Mouse (Mus musculus): ENCODE results near the gene Prune2. TPM values are rescaled to one million over a fixed set of nuclear protein-coding genes. Genes with fewer than 3 reads are reported as not detected.
"Not testable (repeated sequence)": the region's sequence is repeated elsewhere in the genome, so short reads cannot be mapped to it uniquely, and the experiment has no call there.

Prune2 gene
- total and polyA plus RNA-seq, 2 experiments from 2014 or later, result 12.4 to 17.4 TPM

DNA sequence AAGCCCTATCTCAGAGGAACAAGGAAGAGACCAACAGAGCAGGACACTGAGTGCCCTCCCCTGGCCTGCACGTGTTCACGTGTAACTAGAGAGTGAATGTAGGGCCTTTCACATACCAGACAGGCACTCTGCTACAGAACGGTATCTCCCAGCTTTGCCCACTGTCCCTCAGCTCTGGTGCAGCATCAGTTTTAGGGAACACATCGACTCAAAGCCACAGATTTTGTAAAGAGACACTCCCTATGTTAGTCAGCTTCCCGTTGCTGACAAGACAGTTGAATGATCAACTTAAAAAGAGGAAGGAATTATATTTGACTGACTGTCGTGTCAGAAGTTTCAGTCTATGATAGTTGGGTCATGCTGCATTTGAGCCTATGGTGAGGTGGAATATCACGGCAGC, 210.4 kb downstream of the Prune2 start:
- no peaks in the 10 kb centered on the region for H3K27me3 ChIP-seq (ENCODE audit: insufficient read depth, low read length)
- 85% methylated on average over 7 of the region's 7 CpGs for WGBS

DNA sequence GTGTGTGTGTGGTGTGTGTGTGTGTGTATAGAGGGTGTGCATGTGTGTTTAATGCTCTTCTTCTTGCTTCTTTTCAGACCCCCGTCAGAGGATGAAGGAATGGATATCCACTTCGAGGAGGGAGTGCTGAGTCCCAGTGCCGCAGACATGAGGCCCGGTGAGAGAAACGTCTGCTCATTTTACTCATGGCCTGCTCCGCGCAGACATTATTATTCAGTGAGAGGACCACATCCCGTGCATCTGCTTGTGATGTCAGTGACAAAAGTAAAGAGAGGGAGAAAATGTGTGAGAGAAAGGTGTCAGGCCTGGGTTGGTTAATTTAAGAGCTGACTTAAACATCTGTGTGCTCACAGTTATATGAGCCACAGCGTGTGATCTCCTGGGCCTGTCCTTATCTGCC, 212.3 kb downstream of the Prune2 start:
- DNase-seq (ENCODE audit: low spot score) (no peak), ATAC-seq (no peak)
- no peak overlapping the region for H3K4me3 ChIP-seq (ENCODE audit: low read length)
- no peaks in the 10 kb centered on the region for H3K9me3 ChIP-seq (ENCODE audit: low read length)
- H3K27ac ChIP-seq, result no peak overlapping the region
- H3K4me1 ChIP-seq (ENCODE audit: insufficient read depth, low read length), result no peaks in the 10 kb centered on the region
- H3K27me3 ChIP-seq (ENCODE audit: insufficient read depth, low read length), result no peaks in the 10 kb centered on the region
- no peak overlapping the region for H3K9ac ChIP-seq (replicated peaks; ENCODE audit: low read length)
- H3K4me2 ChIP-seq (ENCODE audit: low read depth, low read length), result no peak overlapping the region
- 72% methylated on average over 9 of the region's 9 CpGs for WGBS
- no peaks in the 10 kb centered on the region for H3K36me3 ChIP-seq (ENCODE audit: insufficient read depth, low read length)
- TF ChIP-seq CTCF (IDR thresholded peaks at IDR 0.05; ENCODE audit: low read depth), result no peak

More for the DNA sequence above, 210.4 kb downstream of the Prune2 start:
- no peak overlapping the region for H3K4me2 ChIP-seq (ENCODE audit: low read depth, low read length)
- no peaks in the 10 kb centered on the region for H3K9me3 ChIP-seq (ENCODE audit: low read length)
- ATAC-seq (no peak), DNase-seq (ENCODE audit: low spot score) (no peak)
- no peaks in the 10 kb centered on the region for H3K4me1 ChIP-seq (ENCODE audit: insufficient read depth, low read length)
- no peak overlapping the region for H3K9ac ChIP-seq (replicated peaks; ENCODE audit: low read length)
- no peaks in the 10 kb centered on the region for H3K36me3 ChIP-seq (ENCODE audit: insufficient read depth, low read length)
- no peak overlapping the region for H3K4me3 ChIP-seq (ENCODE audit: low read length)
- TF ChIP-seq CTCF (IDR thresholded peaks at IDR 0.05; ENCODE audit: low read depth), result no peak
- no peak overlapping the region for H3K27ac ChIP-seq

GRCm38 (mm10) chr19:17169746-17170145, 213.8 kb downstream of the Prune2 start:
- no peaks in the 10 kb centered on the region for H3K9me3 ChIP-seq (ENCODE audit: low read length)
- no peaks in the 10 kb centered on the region for H3K4me1 ChIP-seq (ENCODE audit: insufficient read depth, low read length)
- no peak overlapping the region for H3K9ac ChIP-seq (replicated peaks; ENCODE audit: low read length)
- no peak overlapping the region for H3K4me3 ChIP-seq (ENCODE audit: low read length)
- no peak for TF ChIP-seq CTCF (IDR thresholded peaks at IDR 0.05; ENCODE audit: low read depth)
- no peak overlapping the region for H3K4me2 ChIP-seq (ENCODE audit: low read depth, low read length)
- no peak for ATAC-seq
- H3K36me3 ChIP-seq (ENCODE audit: insufficient read depth, low read length), result no peaks in the 10 kb centered on the region
- no peaks in the 10 kb centered on the region for H3K27me3 ChIP-seq (ENCODE audit: insufficient read depth, low read length)
- DNase-seq (ENCODE audit: low spot score), result no peak
- no peak overlapping the region for H3K27ac ChIP-seq
- WGBS, result 82% methylated on average over 10 of the region's 10 CpGs

DNA sequence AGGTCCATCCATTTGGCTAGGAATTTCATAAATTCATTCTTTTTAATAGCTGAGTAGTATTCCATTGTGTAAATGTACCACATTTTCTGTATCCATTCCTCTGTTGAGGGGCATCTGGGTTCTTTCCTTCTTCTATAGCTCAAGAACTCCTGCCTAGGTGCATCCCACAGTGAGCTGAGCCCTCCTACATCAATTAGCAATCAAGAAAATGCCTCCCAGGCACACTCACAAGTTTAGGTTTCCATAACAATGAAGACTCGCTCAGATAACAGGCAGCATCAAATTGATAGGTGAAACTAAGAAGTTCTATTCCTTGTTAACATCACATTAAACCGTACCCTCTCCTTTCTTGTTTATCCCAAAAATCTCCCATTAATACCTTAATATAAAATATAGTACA, 218.6 kb downstream of the Prune2 start:
- H3K4me3 ChIP-seq (ENCODE audit: low read length); H3K27ac ChIP-seq; H3K27me3 ChIP-seq (ENCODE audit: insufficient read depth, low read length); H3K4me2 ChIP-seq (ENCODE audit: low read depth, low read length); DNase-seq (ENCODE audit: low spot score); ATAC-seq; H3K9me3 ChIP-seq (ENCODE audit: low read length); H3K36me3 ChIP-seq (ENCODE audit: insufficient read depth, low read length); H3K9ac ChIP-seq (replicated peaks; ENCODE audit: low read length); H3K4me1 ChIP-seq (ENCODE audit: insufficient read depth, low read length): not testable (repeated sequence)
- 88% methylated on average over 2 of the region's 2 CpGs for WGBS

- H3K4me2 ChIP-seq (ENCODE audit: low read depth, low read length), result no peak overlapping the region
- H3K27me3 ChIP-seq (ENCODE audit: insufficient read depth, low read length), result no peaks in the 10 kb centered on the region
- H3K9ac ChIP-seq (replicated peaks; ENCODE audit: low read length), result no peak overlapping the region
- TF ChIP-seq CTCF (IDR thresholded peaks at IDR 0.05; ENCODE audit: low read depth), result no peak
- 32% methylated on average over 4 of the region's 4 CpGs for WGBS
- no peaks in the 10 kb centered on the region for H3K9me3 ChIP-seq (ENCODE audit: low read length)
- no peak for DNase-seq (ENCODE audit: low spot score)
- H3K27ac ChIP-seq, result no peak overlapping the region
- no peaks in the 10 kb centered on the region for H3K36me3 ChIP-seq (ENCODE audit: insufficient read depth, low read length)
- no peaks in the 10 kb centered on the region for H3K4me1 ChIP-seq (ENCODE audit: insufficient read depth, low read length)
- ATAC-seq, result no peak
- no peak overlapping the region for H3K4me3 ChIP-seq (ENCODE audit: low read length)
Observed at GRCm38 (mm10) chr19:17180506-17180905, 224.6 kb downstream of the Prune2 start.

DNA sequence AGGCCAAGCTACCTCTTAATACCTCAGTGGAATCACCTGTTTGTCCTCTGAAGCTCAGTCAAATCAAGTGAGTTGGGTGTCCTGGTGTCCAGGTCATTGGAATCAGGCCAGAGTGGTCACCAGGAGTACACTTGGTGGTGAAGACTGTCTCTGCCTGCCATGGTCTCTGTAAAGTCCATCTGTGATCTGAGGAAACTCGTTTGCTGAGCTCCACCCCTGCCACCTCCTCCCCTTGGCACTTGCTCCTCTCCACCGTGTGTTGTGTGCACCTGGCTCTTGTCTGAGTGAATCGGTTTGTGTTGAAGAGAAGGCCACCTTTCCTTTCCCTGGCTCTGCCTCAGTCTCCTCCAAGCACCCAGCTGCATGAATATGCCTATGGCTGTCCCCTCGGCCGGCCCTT, 238.8 kb downstream of the Prune2 start:
- 82% methylated on average over 5 of the region's 5 CpGs for WGBS

DNA sequence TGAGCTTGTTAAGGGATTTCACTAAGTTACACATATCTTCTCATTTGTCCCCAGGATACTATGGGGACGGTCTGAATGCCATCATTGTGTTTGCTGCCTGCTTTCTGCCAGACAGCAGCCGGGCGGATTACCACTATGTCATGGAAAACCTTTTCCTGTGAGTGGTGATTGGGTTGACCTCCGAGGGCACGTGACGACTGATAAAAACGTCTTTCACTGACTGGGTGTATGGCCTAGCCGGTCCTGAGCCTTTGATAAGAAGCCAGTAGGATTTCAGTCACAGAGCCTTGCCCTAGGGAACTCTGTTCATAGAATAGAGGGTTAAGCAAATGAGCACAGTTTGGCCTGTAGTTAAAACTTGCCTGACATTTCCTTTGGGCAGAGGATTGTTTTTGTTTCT, 243.1 kb downstream of the Prune2 start:
- no peak overlapping the region for H3K9ac ChIP-seq (replicated peaks; ENCODE audit: low read length)
- no peak for TF ChIP-seq CTCF (IDR thresholded peaks at IDR 0.05; ENCODE audit: low read depth)
- no peaks in the 10 kb centered on the region for H3K4me1 ChIP-seq (ENCODE audit: insufficient read depth, low read length)
- H3K27me3 ChIP-seq (ENCODE audit: insufficient read depth, low read length), result no peaks in the 10 kb centered on the region
- 66% methylated on average over 8 of the region's 8 CpGs for WGBS
- no peak overlapping the region for H3K27ac ChIP-seq
- no peaks in the 10 kb centered on the region for H3K36me3 ChIP-seq (ENCODE audit: insufficient read depth, low read length)
- no peaks in the 10 kb centered on the region for H3K9me3 ChIP-seq (ENCODE audit: low read length)
- no peak overlapping the region for H3K4me3 ChIP-seq (ENCODE audit: low read length)
- DNase-seq (ENCODE audit: low spot score) (no peak), ATAC-seq (no peak)
- H3K4me2 ChIP-seq (ENCODE audit: low read depth, low read length), result no peak overlapping the region

More for the DNA sequence above, 238.8 kb downstream of the Prune2 start:
- Histone ChIP-seq H3K27ac (no peak overlapping the region), H3K4me1 (ENCODE audit: insufficient read depth, low read length) (no peaks in the 10 kb centered on the region), H3K27me3 (ENCODE audit: insufficient read depth, low read length) (no peaks in the 10 kb centered on the region), H3K4me3 (ENCODE audit: low read length) (no peak overlapping the region), H3K9ac (replicated peaks; ENCODE audit: low read length) (no peak overlapping the region), H3K36me3 (ENCODE audit: insufficient read depth, low read length) (no peaks in the 10 kb centered on the region), H3K4me2 (ENCODE audit: low read depth, low read length) (no peak overlapping the region), H3K9me3 (ENCODE audit: low read length) (no peaks in the 10 kb centered on the region)
- DNase-seq (ENCODE audit: low spot score) (no peak), ATAC-seq (no peak)
- no peak for TF ChIP-seq CTCF (IDR thresholded peaks at IDR 0.05; ENCODE audit: low read depth)
